Mouse (Mus musculus): ENCODE results near the gene Cenpb. TPM values are rescaled to one million over a fixed set of nuclear protein-coding genes. Genes with fewer than 3 reads are reported as not detected.
A peak's percentile ranks its signal among the peaks of the same experiment; 100 is the strongest.

Gene Cenpb
- polyA plus RNA-seq, 1 experiment from 2014 or later, result 11.2 TPM

DNA sequence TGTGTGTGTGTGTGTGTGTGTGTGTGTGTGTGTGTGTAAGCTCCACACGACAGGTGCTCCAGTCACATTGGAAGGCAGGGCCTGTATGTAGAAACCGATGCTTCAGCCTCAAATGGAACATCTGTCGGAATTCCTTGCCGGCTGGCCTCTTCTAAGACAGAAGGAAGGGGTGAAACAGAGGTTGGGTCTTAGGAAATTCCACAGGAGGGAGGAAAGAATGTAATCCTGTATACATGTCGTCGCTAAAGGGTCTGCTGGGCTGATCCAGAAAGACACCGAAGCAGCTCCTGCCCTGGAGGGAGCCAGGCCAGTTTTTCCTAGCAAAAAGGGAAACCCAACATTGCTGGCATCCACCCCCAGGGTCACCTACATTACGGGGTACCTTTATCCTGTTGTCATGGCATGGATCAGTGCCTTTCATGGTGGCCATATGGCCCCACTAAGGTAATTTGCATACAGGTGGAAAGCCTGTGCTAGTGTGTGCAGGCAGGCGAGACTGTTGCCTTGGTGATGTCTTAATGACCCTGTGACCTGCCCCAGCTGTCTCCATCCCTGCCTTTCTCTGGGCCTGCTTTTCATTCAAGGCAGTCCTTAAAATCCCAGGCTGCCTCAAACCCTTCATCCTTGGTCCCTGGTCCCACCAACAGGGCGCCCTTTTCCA, 10.6 kb upstream of the Cenpb start:
- H3K36me3 ChIP-seq, result peaks cover 53% of the 10 kb centered on the region
- H3K4me1 ChIP-seq, result peaks cover 43% of the 10 kb centered on the region
- WGBS, result 34% methylated on average over 10 of the region's 10 CpGs
- H3K4me3 ChIP-seq, result no peak overlapping the region
- no peaks in the 10 kb centered on the region for H3K9me3 ChIP-seq
- no peak overlapping the region for H3K4me2 ChIP-seq (replicated peaks)
- ATAC-seq (ENCODE audit: low FRiP score, low read depth), result peak; percentile 13; the same call in 1 of the 2 replicates
- 0 out of 2 replicates have a peak overlapping the region, but pooled peaks have one; percentile 5 for H3K9ac ChIP-seq
- H3K27me3 ChIP-seq, result no peaks in the 10 kb centered on the region
- no peak overlapping the region; the same call in 1 of the 2 replicates for H3K27ac ChIP-seq

DNA sequence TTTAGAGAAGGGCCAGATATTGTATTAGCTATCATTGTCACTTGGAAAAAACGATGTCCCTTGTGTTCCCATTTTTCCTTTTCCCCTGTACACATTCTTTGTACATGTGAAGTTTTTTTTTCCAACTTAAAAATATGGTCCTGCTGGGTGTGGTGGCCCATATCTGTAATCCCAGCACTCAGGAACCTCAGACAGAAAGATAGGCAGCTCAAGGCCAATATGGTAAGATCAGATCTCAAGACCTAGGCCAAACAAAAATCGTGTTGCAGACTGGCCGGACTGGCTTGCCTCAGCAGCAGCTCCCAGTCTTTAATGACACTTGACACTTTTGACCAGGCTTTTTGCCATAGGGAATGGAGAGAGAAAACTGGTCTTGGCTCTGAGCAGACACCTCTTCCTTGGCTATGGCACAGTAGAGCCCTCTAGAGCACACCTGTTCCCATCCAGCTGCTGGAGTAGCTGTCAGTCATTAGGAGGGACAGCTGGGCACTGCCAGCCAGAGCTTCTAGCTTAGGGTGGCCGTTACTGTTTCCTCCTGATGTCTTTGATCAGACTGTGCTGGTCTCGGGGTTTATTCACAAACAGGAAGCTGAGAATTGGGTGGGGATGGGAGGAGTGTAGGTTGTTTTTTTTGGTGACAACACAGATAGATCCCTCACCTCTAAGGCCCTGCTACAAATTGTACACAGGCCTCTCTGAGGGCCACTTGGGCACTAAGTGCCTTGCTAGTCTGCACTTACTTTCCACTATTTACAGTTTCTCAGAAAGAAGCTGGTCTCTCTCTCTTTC, 9.8 kb upstream of the Cenpb start:
- H3K4me1 ChIP-seq, result peaks cover 43% of the 10 kb centered on the region
- no peak overlapping the region for H3K4me3 ChIP-seq
- H3K27ac ChIP-seq, result peak overlapping the region; percentile 29; the same call in 1 of the 2 replicates
- WGBS, result 46% methylated on average over 5 of the region's 5 CpGs
- no peaks in the 10 kb centered on the region for H3K27me3 ChIP-seq
- H3K9ac ChIP-seq, result 0 out of 2 replicates have a peak overlapping the region, but pooled peaks have one; percentile 5
- H3K9me3 ChIP-seq, result no peaks in the 10 kb centered on the region
- ATAC-seq (ENCODE audit: low FRiP score, low read depth), result no peak; the same call in 1 of the 2 replicates
- peaks cover 45% of the 10 kb centered on the region for H3K36me3 ChIP-seq
- H3K4me2 ChIP-seq (replicated peaks), result no peak overlapping the region

DNA sequence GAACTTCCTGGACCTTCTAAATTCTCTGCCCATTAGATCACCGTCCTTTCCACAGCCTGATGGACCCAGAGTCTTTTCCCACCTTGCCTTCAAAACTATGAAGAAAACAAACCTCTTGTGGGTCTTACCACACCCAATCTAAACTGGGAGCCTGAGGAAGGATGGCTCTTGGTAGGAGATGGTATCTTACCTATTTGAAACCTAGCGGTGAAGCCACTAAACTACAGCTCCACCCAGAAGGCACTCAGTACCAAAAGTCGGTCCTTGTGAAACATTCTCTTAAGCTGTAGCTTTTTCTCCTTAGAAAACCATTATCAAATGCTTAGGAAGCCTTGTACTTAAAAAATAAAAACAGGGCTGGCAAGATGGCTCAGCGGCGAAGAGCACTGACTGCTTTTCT, 8.4 kb upstream of the Cenpb start:
- Histone ChIP-seq H3K27me3 (no peaks in the 10 kb centered on the region), H3K4me1 (peaks cover 43% of the 10 kb centered on the region), H3K27ac (no peak overlapping the region), H3K36me3 (peaks cover 31% of the 10 kb centered on the region), H3K9ac (no peak overlapping the region), H3K9me3 (no peaks in the 10 kb centered on the region), H3K4me2 (replicated peaks) (peak overlapping the region; percentile 92), H3K4me3 (no peak overlapping the region; the same call in 1 of the 2 replicates)
- WGBS, result 95% methylated on average over 5 of the region's 5 CpGs
- no peak for ATAC-seq (ENCODE audit: low FRiP score, low read depth)

DNA sequence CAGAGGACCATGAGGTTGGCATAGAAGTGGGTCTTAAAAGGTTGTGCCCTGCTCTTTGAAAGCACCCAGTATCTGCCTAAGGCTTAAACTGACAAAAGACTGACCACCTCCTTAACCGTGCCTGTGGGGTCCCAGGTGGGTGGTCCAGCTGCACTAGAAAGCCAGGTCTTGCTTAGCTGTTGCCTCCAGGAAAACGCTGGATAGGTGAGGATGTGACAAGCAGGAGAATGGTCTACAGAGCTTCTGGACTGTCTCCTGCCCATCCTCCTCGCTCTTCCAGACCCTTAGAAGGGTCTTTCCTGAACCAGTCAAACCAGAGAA, 7.7 kb upstream of the Cenpb start:
- no peaks in the 10 kb centered on the region for H3K27me3 ChIP-seq
- peak overlapping the region; percentile 81 for H3K9ac ChIP-seq
- H3K4me2 ChIP-seq (replicated peaks), result peak overlapping the region; percentile 92
- no peak for ATAC-seq (ENCODE audit: low FRiP score, low read depth)
- H3K9me3 ChIP-seq, result no peaks in the 10 kb centered on the region
- 15% methylated on average over 3 of the region's 3 CpGs for WGBS
- peaks cover 24% of the 10 kb centered on the region for H3K36me3 ChIP-seq
- H3K27ac ChIP-seq, result peak overlapping the region; percentile 77; the same call in 1 of the 2 replicates
- H3K4me3 ChIP-seq, result peak overlapping the region; percentile 71
- peaks cover 43% of the 10 kb centered on the region for H3K4me1 ChIP-seq

DNA sequence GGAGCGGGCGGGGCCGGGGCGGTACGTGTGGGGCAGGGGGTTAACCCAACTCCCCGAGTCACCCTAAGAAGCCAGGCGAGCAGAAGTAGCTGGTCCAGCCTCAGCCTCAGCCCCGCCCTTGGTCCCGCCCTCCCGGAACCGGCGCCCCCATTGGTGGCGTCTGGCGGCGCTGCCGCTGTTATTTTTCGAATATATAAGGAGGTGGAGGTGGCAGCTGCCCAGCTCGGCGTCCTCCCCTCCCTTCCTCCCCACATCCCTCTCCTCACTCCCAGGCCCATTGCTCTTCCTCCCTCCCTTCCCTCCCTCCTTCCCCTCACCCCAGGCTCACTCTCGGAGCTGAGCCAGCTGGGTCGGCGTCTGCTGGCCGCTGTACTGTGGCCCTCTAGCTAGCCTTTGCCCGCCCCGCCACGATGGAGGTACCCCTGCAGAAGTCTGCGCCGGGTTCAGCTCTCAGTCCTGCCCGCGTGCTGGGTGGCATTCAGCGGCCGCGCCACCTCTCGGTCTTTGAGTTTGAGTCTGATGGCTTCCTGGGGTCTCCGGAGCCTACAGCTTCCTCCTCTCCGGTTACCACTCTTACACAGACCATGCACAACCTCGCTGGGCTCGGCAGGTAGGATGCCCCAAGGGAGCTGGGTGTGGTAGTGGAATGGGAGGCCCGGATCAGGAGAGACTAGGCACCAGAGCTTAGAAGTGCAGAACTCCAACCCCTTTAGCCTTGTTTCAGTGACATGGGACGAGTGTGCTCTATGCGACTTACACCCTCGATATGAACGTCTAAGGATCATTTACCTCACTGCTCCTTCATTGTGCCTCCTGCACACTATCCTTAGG, 7.1 kb upstream of the Cenpb start, which contains the start of the genes Cdc25b and Spef1:
Gene Cdc25b, plus strand, starts transcription at position 179 of the 831 bp plus-strand sequence.
Gene Spef1, minus strand, starts transcription at position 512 of the 831 bp plus-strand sequence.
- Histone ChIP-seq H3K9me3 (no peaks in the 10 kb centered on the region), H3K36me3 (peaks cover 20% of the 10 kb centered on the region), H3K27ac (peak within 1 kb of the TSS; percentile 77), H3K4me1 (peaks cover 43% of the 10 kb centered on the region), H3K4me2 (replicated peaks) (peak within 1 kb of the TSS; percentile 92), H3K27me3 (no peaks in the 10 kb centered on the region), H3K9ac (peak within 1 kb of the TSS; percentile 81), H3K4me3 (peak within 1 kb of the TSS; percentile 71)
- WGBS, result under 1% methylated on average over 43 of the region's 43 CpGs
- peak; percentile 91 for ATAC-seq (ENCODE audit: low FRiP score, low read depth)

DNA sequence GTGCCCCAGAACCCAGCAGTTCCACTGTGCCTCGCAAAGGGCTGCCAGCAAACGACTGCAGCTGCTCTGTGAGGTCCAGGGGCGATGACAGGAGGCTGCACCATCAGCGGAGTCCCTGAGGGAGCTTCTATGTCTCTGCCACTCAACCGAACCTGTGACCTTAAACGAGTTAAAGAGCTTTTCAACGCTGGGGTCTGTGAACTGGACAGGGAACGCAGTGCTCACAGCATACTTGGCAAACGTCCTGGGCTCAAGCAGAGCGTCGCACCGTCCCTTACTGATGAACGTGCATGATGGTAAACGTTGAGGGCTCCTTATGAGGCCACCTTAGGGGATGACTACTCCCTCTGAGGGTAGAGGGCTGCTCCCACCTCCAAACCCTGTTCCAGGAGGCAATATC, 6.5 kb upstream of the Cenpb start:
- Histone ChIP-seq H3K36me3 (peaks cover 14% of the 10 kb centered on the region), H3K4me3 (peak overlapping the region; percentile 71), H3K4me2 (replicated peaks) (peak overlapping the region; percentile 92), H3K9ac (peak overlapping the region; percentile 81), H3K9me3 (no peaks in the 10 kb centered on the region), H3K4me1 (peaks cover 43% of the 10 kb centered on the region), H3K27ac (peak overlapping the region; percentile 16; the same call in 1 of the 2 replicates), H3K27me3 (no peaks in the 10 kb centered on the region)
- 2% methylated on average over 14 of the region's 14 CpGs for WGBS
- no peak; the same call in 1 of the 2 replicates for ATAC-seq (ENCODE audit: low FRiP score, low read depth)

DNA sequence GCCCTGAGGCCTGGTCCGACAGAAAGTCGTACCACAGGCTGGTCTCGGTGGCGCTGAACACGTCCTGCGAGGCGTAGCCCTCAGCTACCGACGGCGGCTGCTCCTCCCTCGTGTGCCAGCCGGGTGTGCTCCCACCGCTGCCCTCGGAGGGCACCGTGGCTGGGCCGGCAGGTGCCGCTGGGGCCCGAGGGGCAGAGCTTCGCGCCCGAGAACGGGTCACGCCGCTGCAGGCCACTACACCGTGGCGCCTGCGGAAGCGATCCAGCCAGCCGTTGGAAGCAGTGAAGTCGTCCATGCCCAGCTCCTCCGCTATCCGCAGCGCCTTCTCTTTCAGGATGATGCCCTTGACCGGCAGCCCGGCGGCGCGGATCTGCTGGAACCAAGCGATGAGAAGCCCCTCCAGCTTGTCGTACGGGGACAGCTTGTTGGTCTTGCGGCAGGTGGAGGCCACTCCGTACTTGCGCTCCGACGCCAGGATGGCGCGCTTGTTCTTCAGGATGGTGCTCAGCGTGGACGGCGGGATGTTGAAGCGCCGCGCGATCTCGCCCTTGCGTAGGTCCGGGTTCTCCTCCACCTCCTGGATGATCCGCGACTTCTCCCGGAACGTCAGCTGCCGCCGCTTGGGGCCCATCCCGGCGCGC, 501 bp downstream of the Cenpb start:
- Histone ChIP-seq H3K4me1 (peaks cover 44% of the 10 kb centered on the region), H3K9ac (peak overlapping the region; percentile 94), H3K4me2 (replicated peaks) (peak overlapping the region; percentile 99), H3K4me3 (peak overlapping the region; percentile 88), H3K36me3 (peaks cover 24% of the 10 kb centered on the region), H3K9me3 (no peaks in the 10 kb centered on the region), H3K27me3 (no peaks in the 10 kb centered on the region), H3K27ac (peak overlapping the region; percentile 85)
- WGBS, result under 1% methylated on average over 67 of the region's 67 CpGs
- ATAC-seq (ENCODE audit: low FRiP score, low read depth), result peak; percentile 59

DNA sequence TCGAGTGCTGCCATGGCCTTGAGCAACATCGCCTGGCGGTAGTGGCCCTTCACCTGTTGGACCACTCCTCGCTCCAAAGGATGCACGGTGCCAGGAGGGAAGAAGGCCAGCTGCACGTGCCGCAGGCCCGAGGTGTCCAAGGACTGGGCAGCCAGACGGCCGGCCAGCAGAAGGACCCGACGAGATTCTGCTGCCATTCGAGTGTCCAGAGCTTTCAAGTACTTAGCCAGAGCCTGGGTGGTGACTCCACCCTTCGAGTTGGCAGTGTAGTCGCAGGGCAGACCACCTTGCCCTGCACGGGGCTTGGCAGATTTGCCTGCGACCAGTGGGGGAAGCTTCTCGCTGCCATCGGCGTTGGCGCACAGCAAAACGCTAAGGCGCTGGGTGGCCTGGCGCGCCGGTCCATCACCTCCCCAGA, 1.0 kb downstream of the Cenpb start:
- 36% methylated on average over 26 of the region's 26 CpGs for WGBS
- H3K36me3 ChIP-seq, result peaks cover 24% of the 10 kb centered on the region
- peak overlapping the region; percentile 99 for H3K4me2 ChIP-seq (replicated peaks)
- no peak overlapping the region for H3K27ac ChIP-seq
- H3K9ac ChIP-seq, result peak overlapping the region; percentile 94
- no peaks in the 10 kb centered on the region for H3K9me3 ChIP-seq
- ATAC-seq (ENCODE audit: low FRiP score, low read depth), result peak; percentile 2; the same call in 1 of the 2 replicates
- peaks cover 5% of the 10 kb centered on the region for H3K27me3 ChIP-seq
- peak overlapping the region; percentile 88 for H3K4me3 ChIP-seq
- peaks cover 47% of the 10 kb centered on the region for H3K4me1 ChIP-seq

DNA sequence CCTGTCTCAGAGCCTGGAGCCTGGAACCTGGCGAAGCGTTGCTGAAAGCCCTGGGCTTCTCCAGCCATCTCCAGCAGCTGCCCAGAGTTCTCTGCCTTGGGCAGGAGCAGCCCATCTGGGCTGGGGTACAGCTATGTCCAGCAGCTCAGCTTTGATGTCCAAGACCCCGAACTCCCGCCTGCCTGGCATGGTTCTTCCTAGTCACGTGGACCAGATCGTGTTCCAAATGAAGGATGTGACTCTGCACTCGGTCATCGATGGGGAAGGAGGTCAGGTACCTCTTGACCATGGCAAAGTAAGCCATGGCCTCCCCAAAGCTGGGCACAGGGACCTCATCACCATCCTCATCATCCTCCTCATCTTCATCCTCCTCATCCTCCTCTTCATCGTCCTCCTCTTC, 1.9 kb downstream of the Cenpb start:
- Histone ChIP-seq H3K4me1 (peaks cover 47% of the 10 kb centered on the region), H3K4me3 (peak overlapping the region; percentile 88), H3K27me3 (peaks cover 14% of the 10 kb centered on the region), H3K36me3 (peaks cover 24% of the 10 kb centered on the region), H3K9ac (peak overlapping the region; percentile 94), H3K27ac (no peak overlapping the region), H3K4me2 (replicated peaks) (peak overlapping the region; percentile 99), H3K9me3 (no peaks in the 10 kb centered on the region)
- 92% methylated on average over 9 of the region's 9 CpGs for WGBS
- ATAC-seq (ENCODE audit: low FRiP score, low read depth), result no peak

DNA sequence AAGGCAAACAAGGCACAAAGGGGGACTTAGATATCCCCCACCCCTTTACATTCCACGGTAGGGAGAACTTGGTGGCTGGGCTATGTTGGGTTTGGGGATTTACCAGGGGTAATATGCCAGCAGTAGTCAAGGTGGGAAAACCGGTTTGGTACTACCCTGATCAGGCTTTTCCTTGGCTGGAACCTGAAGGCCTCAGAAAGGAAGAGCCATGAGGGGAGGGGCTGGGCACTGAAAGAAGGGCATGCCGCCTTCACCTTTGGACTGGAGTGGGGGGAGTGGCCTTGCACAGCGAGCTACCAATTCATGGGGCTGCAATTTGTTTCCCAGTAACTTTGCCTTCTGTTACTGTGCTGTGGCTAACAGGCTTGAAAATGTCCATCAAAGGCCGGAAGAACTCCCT, 3.4 kb downstream of the Cenpb start:
- 71% methylated on average over 5 of the region's 5 CpGs for WGBS
- no peaks in the 10 kb centered on the region for H3K9me3 ChIP-seq

DNA sequence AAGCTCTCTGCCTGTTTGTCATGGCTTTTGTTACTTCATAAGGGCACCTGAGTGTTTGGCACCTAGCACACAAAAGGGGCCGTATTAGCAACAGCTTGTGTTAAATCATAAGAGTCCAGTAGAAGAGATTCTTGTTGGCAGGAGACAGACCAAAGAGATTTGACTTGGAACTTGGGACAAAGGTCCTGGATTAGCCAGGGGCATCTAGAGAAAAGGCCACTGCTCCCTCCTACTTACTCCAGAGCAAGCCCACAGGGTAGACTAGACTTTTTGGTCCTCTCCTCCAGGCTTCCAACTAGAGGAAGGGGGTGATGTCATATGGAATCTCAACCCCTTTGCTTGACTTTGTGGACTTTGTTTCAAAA, 3.9 kb downstream of the Cenpb start:
- Histone ChIP-seq H3K36me3 (peaks cover 24% of the 10 kb centered on the region), H3K4me2 (replicated peaks) (no peak overlapping the region), H3K9ac (no peak overlapping the region), H3K4me3 (no peak overlapping the region), H3K4me1 (peaks cover 60% of the 10 kb centered on the region), H3K27ac (no peak overlapping the region), H3K9me3 (no peaks in the 10 kb centered on the region), H3K27me3 (peaks cover 34% of the 10 kb centered on the region)
- ATAC-seq (ENCODE audit: low FRiP score, low read depth), result no peak
- WGBS, result 82% methylated on average over 1 of the region's 1 CpGs

More for the DNA sequence above, 3.4 kb downstream of the Cenpb start:
- H3K27me3 ChIP-seq, result peaks cover 28% of the 10 kb centered on the region
- ATAC-seq (ENCODE audit: low FRiP score, low read depth), result no peak
- no peak overlapping the region for H3K4me3 ChIP-seq
- peak overlapping the region; percentile 5; the same call in 1 of the 2 replicates for H3K9ac ChIP-seq
- no peak overlapping the region for H3K27ac ChIP-seq
- H3K4me1 ChIP-seq, result peaks cover 54% of the 10 kb centered on the region
- peaks cover 24% of the 10 kb centered on the region for H3K36me3 ChIP-seq
- peak overlapping the region; percentile 99; the same call in 1 of the 2 replicates for H3K4me2 ChIP-seq (replicated peaks)
